In the genomic region with DNA sequence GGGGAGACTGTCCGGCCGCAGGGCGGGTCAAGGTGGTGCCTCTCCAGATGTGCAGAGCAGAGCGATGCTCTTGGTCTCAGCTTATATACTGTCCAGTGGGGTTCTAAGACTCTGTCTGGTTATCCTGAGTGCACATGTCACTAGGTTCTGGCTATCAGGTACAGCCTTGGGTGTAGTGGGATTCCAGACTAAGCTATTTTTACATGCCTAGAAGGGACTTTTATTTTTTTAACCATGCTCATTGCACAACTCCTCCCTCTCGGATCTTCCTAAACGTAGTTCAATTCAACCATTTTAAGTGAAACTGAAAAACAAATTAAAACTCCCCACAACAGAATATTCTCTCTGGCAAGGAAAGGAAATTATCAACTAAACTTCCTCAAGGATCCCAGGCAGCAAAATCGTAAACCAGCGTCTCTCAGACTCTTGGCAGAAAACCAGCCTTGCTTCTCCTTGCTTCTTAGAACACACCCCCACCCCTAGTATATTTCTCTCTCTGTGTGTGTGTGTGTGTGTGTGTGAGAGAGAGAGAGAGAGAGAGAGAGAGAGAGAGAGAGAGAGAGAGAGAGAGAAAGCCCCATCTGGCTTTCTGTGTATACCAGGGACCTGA, we compare ENCODE assay signal across 20 mouse cellular contexts. TPM values are rescaled to one million over a fixed set of nuclear protein-coding genes. Genes with fewer than 3 reads are reported as not detected.
A peak's percentile ranks its signal among the peaks of the same experiment; 100 is the strongest.
DNase-seq lines count a peak whose midpoint lies in the region; ATAC-seq lines count a peak whose summit lies in the region.
"Had no signal": no experiment of that assay in that cellular context is flagged by ENCODE, and none has a peak within 500 bp of the region (broad histone marks: within the 10 kb centered on the region; RNA-seq: fewer than 3 reads in every experiment).

No protein-coding gene starts in this region.

- DNase-seq in forebrain, embryonic 14.5 days (ENCODE audit: low spot score) = peak; percentile 36
- DNase-seq in forebrain, embryonic 10.5 days (ENCODE audit: extremely low spot score, low spot score) = no peak
- no peak for DNase-seq in kidney, postnatal 10 days
- DNase-seq in adipocyte (ENCODE audit: low spot score) = peak; percentile 26
- DNase-seq in left cerebral cortex, postnatal 14 days (ENCODE audit: low spot score in 2 of 2) = no peak
- DNase-seq in urinary bladder, postnatal 10 days (ENCODE audit: low spot score) = no peak
- DNase-seq: adrenal gland, postnatal 25 days; cerebellum, adult 9-11 months; embryo, embryonic 11 days; gastrocnemius, postnatal 36 days; kidney, postnatal 14 days; left cerebral cortex, postnatal 4 days; liver, postnatal 0 days; thymus, postnatal 36 days had no signal

- H3K4me3 ChIP-seq in forebrain, embryonic 14.5 days (ENCODE audit: low read depth, low read length) = no peak overlapping the region
- H3K4me3 ChIP-seq in forebrain, embryonic 10.5 days = no peak overlapping the region
- no peak overlapping the region for H3K4me3 ChIP-seq in kidney, embryonic 15.5 days (replicated peaks)
- H3K4me3 ChIP-seq in intestine, embryonic 16.5 days (ENCODE audit: low read length) = no peak overlapping the region
- H3K4me3 ChIP-seq: midbrain, embryonic 10.5 days; neural tube, embryonic 15.5 days had no signal

- H3K9me3 ChIP-seq in forebrain, embryonic 14.5 days (replicated peaks; ENCODE audit: control insufficient read depth, low read length) = no peaks in the 10 kb centered on the region
- no peaks in the 10 kb centered on the region for H3K9me3 ChIP-seq in forebrain, embryonic 10.5 days
- H3K9me3 ChIP-seq in kidney, embryonic 15.5 days (replicated peaks) = no peaks in the 10 kb centered on the region
- H3K9me3 ChIP-seq in intestine, embryonic 16.5 days (ENCODE audit: control insufficient read depth, low read length) = no peaks in the 10 kb centered on the region
- H3K9me3 ChIP-seq: midbrain, embryonic 10.5 days; neural tube, embryonic 15.5 days had no signal

- H3K9ac ChIP-seq in forebrain, embryonic 14.5 days (ENCODE audit: low read length) = no peak overlapping the region
- no peak overlapping the region for H3K9ac ChIP-seq in kidney, embryonic 15.5 days
- H3K9ac ChIP-seq in intestine, embryonic 16.5 days (ENCODE audit: low read depth, low read length) = no peak overlapping the region
- H3K9ac ChIP-seq: liver, postnatal 0 days; neural tube, embryonic 15.5 days had no signal

- intact Hi-C loops in left cerebral cortex, postnatal 14 days (cut with DNase I) = no loop called here

- no peaks in the 10 kb centered on the region for H3K36me3 ChIP-seq in forebrain, embryonic 14.5 days (ENCODE audit: control insufficient read depth, insufficient read depth, low read length)
- peaks cover 4% of the 10 kb centered on the region; the same call in 1 of the 2 replicates for H3K36me3 ChIP-seq in forebrain, embryonic 10.5 days (replicated peaks)
- peaks cover 38% of the 10 kb centered on the region for H3K36me3 ChIP-seq in kidney, embryonic 15.5 days
- no peaks in the 10 kb centered on the region for H3K36me3 ChIP-seq in intestine, embryonic 16.5 days (ENCODE audit: control insufficient read depth, insufficient read depth, low read length)
- H3K36me3 ChIP-seq: midbrain, embryonic 10.5 days; neural tube, embryonic 15.5 days had no signal

- H3K4me2 ChIP-seq in forebrain, embryonic 14.5 days (ENCODE audit: low read length) = no peak overlapping the region
- H3K4me2 ChIP-seq in kidney, embryonic 15.5 days = no peak overlapping the region
- no peak overlapping the region for H3K4me2 ChIP-seq in intestine, embryonic 16.5 days (ENCODE audit: low read depth, low read length)
- H3K4me2 ChIP-seq: neural tube, embryonic 15.5 days had no signal

- H3K27me3 ChIP-seq in forebrain, embryonic 14.5 days (replicated peaks; ENCODE audit: control insufficient read depth, insufficient read depth, low read length) = no peaks in the 10 kb centered on the region
- H3K27me3 ChIP-seq in forebrain, embryonic 10.5 days (ENCODE audit: poor library complexity, severe bottlenecking) = no peaks in the 10 kb centered on the region
- no peaks in the 10 kb centered on the region for H3K27me3 ChIP-seq in kidney, embryonic 15.5 days
- H3K27me3 ChIP-seq in intestine, embryonic 16.5 days (replicated peaks; ENCODE audit: control insufficient read depth, insufficient read depth, low read length) = no peaks in the 10 kb centered on the region
- H3K27me3 ChIP-seq: CH12.LX; neural tube, embryonic 15.5 days had no signal

- H3K4me1 ChIP-seq in forebrain, embryonic 14.5 days (ENCODE audit: control insufficient read depth, insufficient read depth, low read length) = no peaks in the 10 kb centered on the region
- H3K4me1 ChIP-seq in forebrain, embryonic 10.5 days = peaks cover 11% of the 10 kb centered on the region
- H3K4me1 ChIP-seq in kidney, embryonic 15.5 days = peaks cover 41% of the 10 kb centered on the region
- peaks cover 14% of the 10 kb centered on the region for H3K4me1 ChIP-seq in intestine, embryonic 16.5 days (ENCODE audit: control insufficient read depth, insufficient read depth, low read length)
- H3K4me1 ChIP-seq: neural tube, embryonic 15.5 days had no signal

- no peak overlapping the region for H3K27ac ChIP-seq in forebrain, embryonic 14.5 days (ENCODE audit: low read depth, low read length)
- no peak overlapping the region for H3K27ac ChIP-seq in forebrain, embryonic 10.5 days
- H3K27ac ChIP-seq in kidney, embryonic 15.5 days = 0 out of 2 replicates have a peak overlapping the region, but pooled peaks have one; percentile 33
- peak overlapping the region; percentile 58; the same call in 1 of the 2 replicates for H3K27ac ChIP-seq in intestine, embryonic 16.5 days (ENCODE audit: low read length)
- H3K27ac ChIP-seq: midbrain, embryonic 10.5 days; neural tube, embryonic 15.5 days had no signal

- WGBS in forebrain, embryonic 14.5 days = 89% methylated on average over 8 of the region's 8 CpGs
- 91% methylated on average over 8 of the region's 8 CpGs for WGBS in forebrain, embryonic 10.5 days
- 62% methylated on average over 8 of the region's 8 CpGs for WGBS in kidney, embryonic 15.5 days
- WGBS in intestine, embryonic 16.5 days = 57% methylated on average over 8 of the region's 8 CpGs

- ATAC-seq in forebrain, embryonic 14.5 days = no peak
- ATAC-seq in kidney, embryonic 15.5 days (replicated peaks; ENCODE audit: low FRiP score) = 0 out of 2 replicates have a peak, but pooled peaks have one; percentile 31
- peak; percentile 58 for ATAC-seq in intestine, embryonic 16.5 days
- ATAC-seq: inflammation-experienced regulatory T-cells, adult 6 months; liver, postnatal 0 days had no signal

RNA-seq across cellular contexts. Expression of a gene that starts 47.4 kb away (rescaled TPM):
- 9.7 and 13.4 TPM in 2 replicates for polyA plus RNA-seq in forebrain, embryonic 14.5 days (2014; fragmentation: Nextera tagmentation; extraction: Ambion mirVana)
- 21.0 and 22.0 TPM in 2 replicates for polyA plus RNA-seq in forebrain, embryonic 10.5 days (2016; fragmentation: Nextera tagmentation; extraction: Ambion mirVana)
- 87.7 and 89.1 TPM in 2 replicates for polyA plus RNA-seq in kidney, embryonic 15.5 days (2015; fragmentation: Nextera tagmentation; extraction: Ambion mirVana)
- 15.1 and 15.4 TPM in 2 replicates for polyA plus RNA-seq in intestine, embryonic 16.5 days (2015; fragmentation: Nextera tagmentation; extraction: Ambion mirVana)
- total RNA-seq in left cerebral cortex, postnatal 14 days (2021) = 10 to 100 TPM; 20.8 TPM
- total RNA-seq: CH12.LX had no signal
- polyA plus RNA-seq: inflammation-experienced regulatory T-cells, adult 6 months had no signal

Comparison
In these comparisons a context has a peak if more than half of its experiments do, and no peak if none do; other contexts are left out.
1. DNase-seq: peak in forebrain, embryonic 14.5 days (single experiment) and adipocyte (single experiment); none in forebrain, embryonic 10.5 days (single experiment), kidney, postnatal 10 days (single experiment), left cerebral cortex, postnatal 14 days (0 of 2) and urinary bladder, postnatal 10 days (single experiment).
2. H3K27ac ChIP-seq: peak in kidney, embryonic 15.5 days (single experiment) and intestine, embryonic 16.5 days (single experiment); none in forebrain, embryonic 14.5 days (single experiment) and forebrain, embryonic 10.5 days (single experiment).